Mouse (Mus musculus): ENCODE measurements around the gene Trpc3. TPM values are rescaled to one million over a fixed set of nuclear protein-coding genes. Genes with fewer than 3 reads are reported as not detected.

Gene Trpc3
- polyA plus RNA-seq, 1 experiment from 2014 or later, result 4.7 TPM

Other genes with a start within 250 kb of the Trpc3 start
- 453 and 471 TPM in 2 replicates for gene Anxa5, start 214.3 kb downstream of the Trpc3 start, polyA plus RNA-seq (2015; fragmentation: Nextera tagmentation; extraction: Ambion mirVana)
- gene 1810062G17Rik, start 214.2 kb downstream of the Trpc3 start, polyA plus RNA-seq (2015; fragmentation: Nextera tagmentation; extraction: Ambion mirVana), result 1.00 and 1.7 TPM in 2 replicates
- 0.27 and 0.35 TPM in 2 replicates for gene Gm11549, start 168.4 kb downstream of the Trpc3 start, polyA plus RNA-seq (2015; fragmentation: Nextera tagmentation; extraction: Ambion mirVana)
- 55.5 and 57.5 TPM in 2 replicates for gene Exosc9, start 137.6 kb downstream of the Trpc3 start, polyA plus RNA-seq (2015; fragmentation: Nextera tagmentation; extraction: Ambion mirVana)
- 170 and 195 TPM in 2 replicates for gene Ccna2, start 118.0 kb downstream of the Trpc3 start, polyA plus RNA-seq (2015; fragmentation: Nextera tagmentation; extraction: Ambion mirVana)
- 10.0 and 11.7 TPM in 2 replicates for gene Bbs7, start 76.7 kb downstream of the Trpc3 start, polyA plus RNA-seq (2015; fragmentation: Nextera tagmentation; extraction: Ambion mirVana)
- 36.2 and 36.4 TPM in 2 replicates for gene 4932438A13Rik, start 172.9 kb upstream of the Trpc3 start, polyA plus RNA-seq (2015; fragmentation: Nextera tagmentation; extraction: Ambion mirVana)

Data from heart, embryonic 16.5 days (tissue).